Mouse (Mus musculus) adipose tissue, adult 10 weeks (tissue): ENCODE measurements around the gene Tas2r105. TPM values are rescaled to one million over a fixed set of nuclear protein-coding genes. Genes with fewer than 3 reads are reported as not detected.

Experiments
- polyA plus RNA-seq: library from polyadenylated mRNA; stranded (reverse); fragments of 350-450 nt; fragmentation: Illumina TruSeq; extraction: RNeasy Lipid Tissue Mini Kit (QIAGEN cat#74804); gene quantifications from one replicate; pipeline ENCODE4 v1.2.3, GENCODE M21; 2014; ENCODE audit warnings: low read depth, low replicate concordance

Tas2r105 gene
- not detected for polyA plus RNA-seq

DNA sequence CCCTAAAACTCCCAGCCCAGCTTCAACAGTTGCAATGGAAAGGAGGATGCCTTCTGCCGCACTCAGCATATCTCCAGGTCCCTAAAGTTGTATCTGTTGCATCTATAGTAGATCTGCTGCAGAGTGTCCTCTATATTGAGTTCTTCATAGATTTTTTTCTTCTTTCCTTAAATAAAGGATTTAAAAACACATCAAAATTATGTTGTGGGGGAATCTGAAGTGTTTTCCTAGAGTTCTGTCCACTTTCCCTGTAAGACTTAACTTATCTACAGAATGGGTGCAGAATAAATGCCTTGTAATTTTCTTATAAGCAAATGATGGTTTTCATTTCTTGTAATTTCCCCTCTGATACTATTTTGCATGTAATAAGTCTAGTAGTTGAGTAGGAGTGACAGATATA is at the start of gene Tas2r105:
Gene Tas2r105 (minus strand): TSS at position 101 of the 400 bp plus-strand sequence.

DNA sequence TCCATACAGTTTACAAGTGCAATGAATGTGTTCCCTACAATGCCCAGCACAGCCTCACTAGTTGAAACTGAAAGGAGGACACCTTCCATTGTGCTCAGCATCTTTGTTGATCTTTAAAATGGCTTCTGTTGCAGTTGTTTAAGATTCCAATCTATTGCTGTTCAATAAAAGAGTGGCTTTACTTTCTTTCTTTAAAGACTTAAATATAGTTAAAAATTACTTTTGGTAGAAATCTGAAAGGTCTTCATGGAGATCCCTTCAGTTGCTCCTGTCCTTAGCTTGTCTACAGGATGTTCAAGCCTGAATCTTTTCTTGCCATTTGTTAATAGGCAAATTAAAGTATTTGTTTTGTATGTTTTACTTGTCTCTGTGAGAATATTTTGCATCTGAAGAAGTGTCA is 2.7 kb upstream of the Tas2r105 start, which contains the start of gene Tas2r114:
Gene Tas2r114 (minus strand): TSS at position 101 of the 400 bp plus-strand sequence.

DNA sequence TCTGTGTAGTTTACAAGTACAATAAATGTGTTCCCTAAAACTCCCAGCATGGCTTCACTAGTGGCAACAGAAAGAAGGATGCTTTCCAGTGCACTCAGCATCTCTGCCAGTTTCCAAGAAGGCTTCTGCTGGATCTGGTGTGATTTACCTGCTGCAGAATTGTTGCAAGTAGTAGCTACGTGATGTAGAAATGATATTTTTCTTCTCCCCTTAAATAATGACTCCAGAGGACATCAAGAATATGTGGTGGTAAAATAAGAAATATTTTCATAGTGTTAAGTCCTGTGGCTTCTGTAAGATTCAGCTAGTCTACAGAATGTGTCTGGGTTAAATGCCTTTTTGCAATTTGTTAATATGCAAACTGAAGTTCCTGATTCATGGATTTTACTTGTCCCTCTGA is 1.7 kb downstream of the Tas2r105 start, which contains the start of gene Tas2r104:
Gene Tas2r104 (minus strand): TSS at position 101 of the 400 bp plus-strand sequence.

DNA sequence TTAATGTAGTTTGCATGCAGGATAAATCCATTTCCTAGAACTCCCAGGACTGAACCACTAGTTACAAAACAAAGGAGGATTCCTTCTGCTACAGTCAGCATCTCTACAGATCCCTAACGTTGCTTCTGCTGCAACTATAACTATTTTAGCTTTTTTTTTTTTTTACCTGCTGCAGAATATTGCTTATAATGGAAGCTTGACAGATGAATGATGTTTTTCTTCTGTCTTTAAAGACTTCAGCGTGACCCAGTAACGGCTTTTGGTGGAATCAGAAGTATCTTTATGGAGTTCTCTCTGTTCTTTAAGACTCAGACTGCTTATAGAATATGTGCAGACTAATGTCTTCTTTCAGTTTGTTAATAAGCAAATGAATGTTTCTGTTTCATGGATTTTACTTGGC is 8.5 kb downstream of the Tas2r105 start, which contains the start of gene Tas2r106:
Gene Tas2r106 (minus strand): TSS at position 101 of the 400 bp plus-strand sequence.

DNA sequence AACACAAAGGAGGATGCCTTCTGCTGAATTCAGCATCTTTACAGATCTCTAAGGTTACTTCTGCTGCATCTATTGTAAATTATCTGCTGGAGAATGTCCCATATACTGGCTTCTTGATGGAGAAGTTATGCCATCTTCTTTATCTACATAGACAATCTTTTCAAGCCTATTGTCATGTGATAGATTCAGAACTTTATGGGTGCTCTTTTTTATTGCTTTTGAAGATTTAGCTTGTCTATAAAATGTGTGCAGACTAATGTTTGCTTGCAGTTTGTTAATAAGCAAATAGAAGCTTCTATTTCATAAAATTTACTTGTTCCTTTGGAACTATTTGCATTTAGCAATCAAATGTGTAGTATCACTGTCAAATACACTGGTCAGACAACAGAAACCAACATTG is 27.2 kb downstream of the Tas2r105 start, which contains the start of gene Tas2r107:
Gene Tas2r107 (minus strand): TSS at position 101 of the 400 bp plus-strand sequence.

Other genes with a start within 250 kb of the Tas2r105 start
- gene 5430401F13Rik, start 201.1 kb downstream of the Tas2r105 start, polyA plus RNA-seq: not detected
- not detected for gene Gm6619, start 201.1 kb downstream of the Tas2r105 start, polyA plus RNA-seq
- gene Tas2r130, start 56.6 kb downstream of the Tas2r105 start, polyA plus RNA-seq: not detected
- gene Tas2r107, start 27.3 kb downstream of the Tas2r105 start, polyA plus RNA-seq: not detected
- gene Tas2r106, start 8.6 kb downstream of the Tas2r105 start, polyA plus RNA-seq: not detected
- not detected for gene Tas2r104, start 1.8 kb downstream of the Tas2r105 start, polyA plus RNA-seq
- not detected for gene Tas2r114, start 2.6 kb upstream of the Tas2r105 start, polyA plus RNA-seq